Mouse (Mus musculus) v-Abl transformed pro-B cells (cell line): ENCODE data around the gene Hist1h2bb.

Source experiments
- in situ Hi-C, 2 experiments: fragments of 400-800 bp; cut with MboI; formaldehyde crosslinking; loops; one replicate each; pipeline ENCODE4 v1.15.1; 2025; ENCODE audit not compliant: unreplicated experiment in 2 of 2

Gene Hist1h2bb

GRCm38 (mm10) chr13:23744421-23745380, 1.8 kb upstream of the Hist1h2bb start:
- in situ Hi-C loops = loop anchor here (5.0 to 10.0 kb wide), 3 partner anchors 190 to 1707 kb away; partner anchors contain the start of genes Hist1h1d (in 2 of the 2), Hist1h4f (in 2 of the 2), Hist1h2ah (in 1 of the 2) and Hist1h2bk (in 1 of the 2)

- in situ Hi-C loops = loop anchor here in 1 of 2 experiments (10.0 kb wide), 1 partner anchor 191 kb away; the partner anchor contains the start of genes Hist1h1d and Hist1h4f
These were observed 963 bp upstream of the Hist1h2bb start, which contains the start of gene Hist1h3c for GRCm38 (mm10) chr13:23745381-23746161. Gene Hist1h3c (minus strand): TSS chr13:23745602.

- in situ Hi-C loops = loop anchor here in 1 of 2 experiments (10.0 kb wide), 1 partner anchor 192 kb away; the partner anchor contains the start of genes Hist1h1d and Hist1h4f
These were observed 752 bp downstream of the Hist1h2bb start for GRCm38 (mm10) chr13:23747081-23747891.

GRCm38 (mm10) chr13:23747892-23748288, 1.4 kb downstream of the Hist1h2bb start:
- in situ Hi-C loops = loop anchor here in 1 of 2 experiments (10.0 kb wide), 1 partner anchor 193 kb away; the partner anchor contains the start of genes Hist1h1d and Hist1h4f

GRCm38 (mm10) chr13:23749563-23750121, 3.1 kb downstream of the Hist1h2bb start:
- in situ Hi-C loops = loop anchor here in 1 of 2 experiments (10.0 to 25.0 kb wide), 3 partner anchors 195 to 1962 kb away; partner anchors contain the start of genes Hist1h1b, Hist1h1d, Hist1h2ag and Hist1h2ah

- in situ Hi-C loops = loop anchor here in 1 of 2 experiments (25.0 kb wide), 2 partner anchors 1714 to 1964 kb away; partner anchors contain the start of genes Hist1h1b, Hist1h2ag, Hist1h2ah and Hist1h2an
These were observed 4.4 kb downstream of the Hist1h2bb start, which contains the start of gene Hist1h2ab for GRCm38 (mm10) chr13:23750839-23751477. Gene Hist1h2ab (plus strand): TSS chr13:23751126.

GRCm38 (mm10) chr13:23751478-23751956, 5.0 kb downstream of the Hist1h2bb start:
- in situ Hi-C loops = loop anchor here in 1 of 2 experiments (25.0 kb wide), 2 partner anchors 1714 to 1964 kb away; partner anchors contain the start of genes Hist1h1b, Hist1h2ag, Hist1h2ah and Hist1h2an

- in situ Hi-C loops = loop anchor here in 1 of 2 experiments (25.0 kb wide), 2 partner anchors 1715 to 1965 kb away; partner anchors contain the start of genes Hist1h1b, Hist1h2ag, Hist1h2ah and Hist1h2an
These were observed 5.7 kb downstream of the Hist1h2bb start, which contains the start of gene Hist1h3b for GRCm38 (mm10) chr13:23752067-23752741. Gene Hist1h3b (plus strand): TSS chr13:23752267.

GRCm38 (mm10) chr13:23752742-23753172, 6.2 kb downstream of the Hist1h2bb start:
- in situ Hi-C loops = loop anchor here in 1 of 2 experiments (25.0 kb wide), 2 partner anchors 1715 to 1965 kb away; partner anchors contain the start of genes Hist1h1b, Hist1h2ag, Hist1h2ah and Hist1h2an

- in situ Hi-C loops = loop anchor here in 1 of 2 experiments (25.0 kb wide), 2 partner anchors 1716 to 1966 kb away; partner anchors contain the start of genes Hist1h1b, Hist1h2ag, Hist1h2ah and Hist1h2an
These were observed 7.0 kb downstream of the Hist1h2bb start for GRCm38 (mm10) chr13:23753314-23754078.

GRCm38 (mm10) chr13:23755000-23755399, 8.5 kb downstream of the Hist1h2bb start:
- in situ Hi-C loops = loop anchor here in 1 of 2 experiments (25.0 kb wide), 2 partner anchors 1718 to 1968 kb away; partner anchors contain the start of genes Hist1h1b, Hist1h2ag, Hist1h2ah and Hist1h2an

- in situ Hi-C loops = loop anchor here in 1 of 2 experiments (25.0 kb wide), 2 partner anchors 1719 to 1969 kb away; partner anchors contain the start of genes Hist1h1b, Hist1h2ag, Hist1h2ah and Hist1h2an
These were observed 10.3 kb downstream of the Hist1h2bb start, which contains the start of gene Hist1h4b for GRCm38 (mm10) chr13:23756790-23757189. Gene Hist1h4b (plus strand): TSS chr13:23757013.

GRCm38 (mm10) chr13:23757211-23757773, 10.8 kb downstream of the Hist1h2bb start:
- in situ Hi-C loops = loop anchor here in 1 of 2 experiments (25.0 kb wide), 2 partner anchors 1720 to 1970 kb away; partner anchors contain the start of genes Hist1h1b, Hist1h2ag, Hist1h2ah and Hist1h2an

GRCm38 (mm10) chr13:23757921-23758320, 11.4 kb downstream of the Hist1h2bb start:
- in situ Hi-C loops = loop anchor here in 1 of 2 experiments (25.0 kb wide), 2 partner anchors 1721 to 1971 kb away; partner anchors contain the start of genes Hist1h1b, Hist1h2ag, Hist1h2ah and Hist1h2an

- in situ Hi-C loops = loop anchor here in 1 of 2 experiments (25.0 kb wide), 2 partner anchors 1722 to 1972 kb away; partner anchors contain the start of genes Hist1h1b, Hist1h2ag, Hist1h2ah and Hist1h2an
These were observed 12.8 kb downstream of the Hist1h2bb start for GRCm38 (mm10) chr13:23759251-23759771.
